Mouse (Mus musculus) intestine, embryonic 16.5 days (tissue): Measurements from ENCODE around the gene Itgb3bp. TPM values are rescaled to one million over a fixed set of nuclear protein-coding genes. Genes with fewer than 3 reads are reported as not detected.

ENCODE experiments used
- ATAC-seq: fragments of 200-750 bp; cut with Nextera tagmentation; 2 replicates; pipeline ENCODE4 v1.8.0; 2017; ENCODE audit warnings: moderate TSS enrichment, moderate library complexity
- H3K27ac ChIP-seq: fragments of 300-500 bp; sonication (generic); 2 replicates; pipeline ENCODE4 v1.5.1; 2014; ENCODE audit warnings: mild to moderate bottlenecking, low read length
- H3K27me3 ChIP-seq: fragments of 300-500 bp; sonication (generic); replicated peaks from 2 replicates; pipeline ENCODE4 v1.6.1; 2014; ENCODE audit warnings: low read length, control low read depth, mixed read lengths; ENCODE audit not compliant: control insufficient read depth, insufficient read depth
- H3K36me3 ChIP-seq: fragments of 300-500 bp; sonication (generic); 2 replicates; pipeline ENCODE4 v1.6.1; 2014; ENCODE audit warnings: low read length, control low read depth; ENCODE audit not compliant: control insufficient read depth, insufficient read depth
- H3K4me1 ChIP-seq: fragments of 300-500 bp; sonication (generic); 2 replicates; pipeline ENCODE4 v1.6.1; 2014; ENCODE audit warnings: low read length, control low read depth, mixed read lengths; ENCODE audit not compliant: control insufficient read depth, insufficient read depth
- H3K4me2 ChIP-seq: fragments of 300-500 bp; sonication (generic); 2 replicates; pipeline ENCODE4 v1.6.1; 2014; ENCODE audit warnings: low read depth, low read length, control low read depth
- H3K4me3 ChIP-seq: fragments of 300-500 bp; sonication (generic); 2 replicates; pipeline ENCODE4 v1.5.1; 2014; ENCODE audit warnings: mild to moderate bottlenecking, low read length
- H3K9ac ChIP-seq: fragments of 300-500 bp; sonication (generic); 2 replicates; pipeline ENCODE4 v1.6.1; 2014; ENCODE audit warnings: low read depth, low read length
- H3K9me3 ChIP-seq: fragments of 300-500 bp; sonication (generic); 2 replicates; pipeline ENCODE4 v1.6.1; 2016; ENCODE audit warnings: low read length, control low read depth; ENCODE audit not compliant: control insufficient read depth
- WGBS: fragments of 180-500 bp; shearing (Covaris S2); extraction: QIAGEN DNeasy Blood & Tissue Kit; methylation state at CpG from one replicate; pipeline ENCODE4 v1.1.7; 2014; 5-methylcytosine and 5-hydroxymethylcytosine counted together
- polyA plus RNA-seq: library from polyadenylated mRNA; unstranded; fragments of >200 nt; fragmentation: Nextera tagmentation; extraction: Ambion mirVana; gene quantifications from 2 replicates; pipeline ENCODE4 v1.2.1, GENCODE M21; 2015

The Itgb3bp gene
- polyA plus RNA-seq, 1 experiment from 2014 or later = 30.5 TPM

GRCm38 (mm10) chr4:99958084-99958815 is 28.6 kb upstream of the Itgb3bp start:
- H3K9ac ChIP-seq = no peak overlapping the region
- H3K4me2 ChIP-seq = no peak overlapping the region
- H3K4me3 ChIP-seq = no peak overlapping the region
- H3K27me3 ChIP-seq = no peaks in the 10 kb centered on the region
- H3K27ac ChIP-seq = no peak overlapping the region
- ATAC-seq = no peak
- 73% methylated on average over 7 of the region's 7 CpGs for WGBS
- peaks cover 4% of the 10 kb centered on the region; the same call in 1 of the 2 replicates for H3K4me1 ChIP-seq
- no peaks in the 10 kb centered on the region for H3K36me3 ChIP-seq
- H3K9me3 ChIP-seq = no peaks in the 10 kb centered on the region

- peaks cover 4% of the 10 kb centered on the region; the same call in 1 of the 2 replicates for H3K4me1 ChIP-seq
- ATAC-seq = no peak
- H3K36me3 ChIP-seq = no peaks in the 10 kb centered on the region
- no peak overlapping the region for H3K9ac ChIP-seq
- H3K27ac ChIP-seq = no peak overlapping the region
- no peaks in the 10 kb centered on the region for H3K27me3 ChIP-seq
- H3K9me3 ChIP-seq = no peaks in the 10 kb centered on the region
- 87% methylated on average over 4 of the region's 4 CpGs for WGBS
- H3K4me2 ChIP-seq = no peak overlapping the region
- no peak overlapping the region for H3K4me3 ChIP-seq
Observed at GRCm38 (mm10) chr4:99957186-99957585, 27.6 kb upstream of the Itgb3bp start.

GRCm38 (mm10) chr4:99955396-99955795 is 25.8 kb upstream of the Itgb3bp start:
- H3K36me3 ChIP-seq = no peaks in the 10 kb centered on the region
- ATAC-seq = no peak
- no peak overlapping the region for H3K9ac ChIP-seq
- H3K4me1 ChIP-seq = peaks cover 4% of the 10 kb centered on the region; the same call in 1 of the 2 replicates
- 85% methylated on average over 10 of the region's 10 CpGs for WGBS
- H3K27ac ChIP-seq = no peak overlapping the region
- H3K27me3 ChIP-seq = no peaks in the 10 kb centered on the region
- H3K4me2 ChIP-seq = no peak overlapping the region
- H3K9me3 ChIP-seq = no peaks in the 10 kb centered on the region
- no peak overlapping the region for H3K4me3 ChIP-seq

GRCm38 (mm10) chr4:99953904-99954303 is 24.3 kb upstream of the Itgb3bp start:
- Histone ChIP-seq H3K27ac (no peak overlapping the region), H3K4me3 (no peak overlapping the region), H3K4me1 (peaks cover 4% of the 10 kb centered on the region; the same call in 1 of the 2 replicates), H3K9ac (no peak overlapping the region), H3K36me3 (no peaks in the 10 kb centered on the region), H3K27me3 (no peaks in the 10 kb centered on the region), H3K4me2 (no peak overlapping the region), H3K9me3 (no peaks in the 10 kb centered on the region)
- no peak for ATAC-seq
- WGBS = 91% methylated on average over 2 of the region's 2 CpGs

GRCm38 (mm10) chr4:99947896-99948295 is 18.3 kb upstream of the Itgb3bp start:
- Histone ChIP-seq H3K4me1 (no peaks in the 10 kb centered on the region), H3K36me3 (no peaks in the 10 kb centered on the region), H3K9ac (no peak overlapping the region), H3K4me3 (no peak overlapping the region), H3K4me2 (no peak overlapping the region), H3K27ac (no peak overlapping the region), H3K9me3 (no peaks in the 10 kb centered on the region), H3K27me3 (no peaks in the 10 kb centered on the region)
- no peak for ATAC-seq
- 100% methylated on average over 1 of the region's 1 CpGs for WGBS

GRCm38 (mm10) chr4:99947192-99947591 is 17.6 kb upstream of the Itgb3bp start:
- Histone ChIP-seq H3K4me2 (no peak overlapping the region), H3K36me3 (no peaks in the 10 kb centered on the region), H3K27me3 (no peaks in the 10 kb centered on the region), H3K9ac (no peak overlapping the region), H3K27ac (0 out of 2 replicates have a peak overlapping the region, but pooled peaks have one; percentile 21), H3K9me3 (no peaks in the 10 kb centered on the region), H3K4me1 (no peaks in the 10 kb centered on the region), H3K4me3 (no peak overlapping the region)
- no peak for ATAC-seq
- 58% methylated on average over 1 of the region's 1 CpGs for WGBS

GRCm38 (mm10) chr4:99946516-99946915 is 16.9 kb upstream of the Itgb3bp start:
- Histone ChIP-seq H3K9me3 (no peaks in the 10 kb centered on the region), H3K4me1 (peaks cover 5% of the 10 kb centered on the region; the same call in 1 of the 2 replicates), H3K27ac (no peak overlapping the region), H3K9ac (no peak overlapping the region), H3K4me3 (no peak overlapping the region), H3K4me2 (no peak overlapping the region), H3K36me3 (no peaks in the 10 kb centered on the region), H3K27me3 (no peaks in the 10 kb centered on the region)
- ATAC-seq = no peak
- WGBS = 83% methylated on average over 2 of the region's 2 CpGs

- no peak overlapping the region for H3K27ac ChIP-seq
- H3K9ac ChIP-seq = no peak overlapping the region
- H3K27me3 ChIP-seq = no peaks in the 10 kb centered on the region
- no peaks in the 10 kb centered on the region for H3K9me3 ChIP-seq
- no peak overlapping the region for H3K4me3 ChIP-seq
- WGBS = 88% methylated on average over 7 of the region's 7 CpGs
- no peak overlapping the region for H3K4me2 ChIP-seq
- no peak for ATAC-seq
- H3K36me3 ChIP-seq = no peaks in the 10 kb centered on the region
- peaks cover 10% of the 10 kb centered on the region; the same call in 1 of the 2 replicates for H3K4me1 ChIP-seq
Observed at GRCm38 (mm10) chr4:99945011-99945410, 15.4 kb upstream of the Itgb3bp start.

GRCm38 (mm10) chr4:99944606-99945005 is 15.0 kb upstream of the Itgb3bp start:
- Histone ChIP-seq H3K36me3 (no peaks in the 10 kb centered on the region), H3K4me1 (peaks cover 12% of the 10 kb centered on the region; the same call in 1 of the 2 replicates), H3K4me2 (no peak overlapping the region), H3K4me3 (no peak overlapping the region), H3K27ac (no peak overlapping the region), H3K27me3 (no peaks in the 10 kb centered on the region), H3K9ac (no peak overlapping the region), H3K9me3 (no peaks in the 10 kb centered on the region)
- ATAC-seq = no peak
- 70% methylated on average over 2 of the region's 2 CpGs for WGBS
